Mouse (Mus musculus): ENCODE measurements around the gene Slc39a11.

GRCm38 (mm10) chr11:113232049-113232448 lies 417.8 kb downstream of the Slc39a11 start:
- TF ChIP-seq TAL1 (IDR thresholded peaks at IDR 0.05; ENCODE audit: low read length) (no peak), GATA1 (IDR thresholded peaks at IDR 0.05; ENCODE audit: low read length) (no peak)
